Mouse (Mus musculus) megakaryocyte progenitor cell, adult 5-6 weeks (primary cell): Measurements from ENCODE around the gene Dolpp1. TPM values are rescaled to one million over a fixed set of nuclear protein-coding genes. Genes with fewer than 3 reads are reported as not detected.

Source experiments
- ATAC-seq: replicated peaks from 2 replicates; pipeline ENCODE4 v1.8.0; 2016; ENCODE audit warnings: mild to moderate bottlenecking, moderate TSS enrichment, inconsistent platforms; ENCODE audit not compliant: poor library complexity
- total RNA-seq, 2 experiments: library from RNA; stranded (forward) in 1 of 2; stranded (reverse) in 1 of 2; fragments of 157-497, 149-512 nt in 1 of 2; fragments of 200-1000 nt in 1 of 2; gene quantifications; 2 replicates each; pipeline versions ENCODE4 v1.2.3 to v1.2.4; 2015 to 2017

Dolpp1 gene
- 4.0 and 8.1 TPM in 2 replicates for total RNA-seq (2015)
- 16.3 and 26.0 TPM in 2 replicates for total RNA-seq (2017)

GRCm38 (mm10) chr2:30392114-30392576 lies at the start of gene Dolpp1:
TSS of gene Dolpp1 (plus strand) at chr2:30392254.
- peak; percentile 95 for ATAC-seq

- ATAC-seq: no peak
These were observed 49.5 kb upstream of the Dolpp1 start for GRCm38 (mm10) chr2:30342544-30342943.

- ATAC-seq: no peak
These were observed 48.4 kb upstream of the Dolpp1 start for GRCm38 (mm10) chr2:30343601-30344137.

GRCm38 (mm10) chr2:30345971-30346676 lies 45.9 kb upstream of the Dolpp1 start:
- ATAC-seq: no peak

- ATAC-seq: no peak
These were observed 42.9 kb upstream of the Dolpp1 start for GRCm38 (mm10) chr2:30349196-30349595.

GRCm38 (mm10) chr2:30351149-30351548 lies 40.9 kb upstream of the Dolpp1 start:
- ATAC-seq: peak; percentile 60

GRCm38 (mm10) chr2:30355861-30356260 lies 36.2 kb upstream of the Dolpp1 start:
- ATAC-seq: no peak

GRCm38 (mm10) chr2:30356266-30356665 lies 35.8 kb upstream of the Dolpp1 start:
- ATAC-seq: no peak

GRCm38 (mm10) chr2:30356906-30357305 lies 35.1 kb upstream of the Dolpp1 start:
- no peak for ATAC-seq

- 0 out of 2 replicates have a peak, but pooled peaks have one; percentile 4 for ATAC-seq
These were observed 34.2 kb upstream of the Dolpp1 start for GRCm38 (mm10) chr2:30357552-30358510.

GRCm38 (mm10) chr2:30358533-30359531 lies 33.2 kb upstream of the Dolpp1 start, which contains the start of gene Sh3glb2:
TSS of gene Sh3glb2 (minus strand) at chr2:30359337.
- ATAC-seq: peak; percentile 56

- ATAC-seq: no peak
These were observed 31.4 kb upstream of the Dolpp1 start for GRCm38 (mm10) chr2:30360626-30361025.

GRCm38 (mm10) chr2:30362865-30363264 lies 29.2 kb upstream of the Dolpp1 start:
- no peak for ATAC-seq

- peak; percentile 96 for ATAC-seq
These were observed 28.0 kb upstream of the Dolpp1 start, which contains the start of gene Miga2 for GRCm38 (mm10) chr2:30363773-30364650. TSS of gene Miga2 (plus strand) at chr2:30364233.

- ATAC-seq: no peak
These were observed 26.6 kb upstream of the Dolpp1 start for GRCm38 (mm10) chr2:30365281-30366069.

- ATAC-seq: no peak
These were observed 25.9 kb upstream of the Dolpp1 start for GRCm38 (mm10) chr2:30366203-30366602.

- no peak for ATAC-seq
These were observed 20.5 kb upstream of the Dolpp1 start for GRCm38 (mm10) chr2:30371544-30371943.

GRCm38 (mm10) chr2:30372726-30373125 lies 19.3 kb upstream of the Dolpp1 start:
- ATAC-seq: no peak
